Mouse (Mus musculus): ENCODE data around the gene Cyth3. TPM values are rescaled to one million over a fixed set of nuclear protein-coding genes. Genes with fewer than 3 reads are reported as not detected.

Gene Cyth3
- polyA plus RNA-seq, 1 experiment from 2014 or later, result 61.1 TPM

DNA sequence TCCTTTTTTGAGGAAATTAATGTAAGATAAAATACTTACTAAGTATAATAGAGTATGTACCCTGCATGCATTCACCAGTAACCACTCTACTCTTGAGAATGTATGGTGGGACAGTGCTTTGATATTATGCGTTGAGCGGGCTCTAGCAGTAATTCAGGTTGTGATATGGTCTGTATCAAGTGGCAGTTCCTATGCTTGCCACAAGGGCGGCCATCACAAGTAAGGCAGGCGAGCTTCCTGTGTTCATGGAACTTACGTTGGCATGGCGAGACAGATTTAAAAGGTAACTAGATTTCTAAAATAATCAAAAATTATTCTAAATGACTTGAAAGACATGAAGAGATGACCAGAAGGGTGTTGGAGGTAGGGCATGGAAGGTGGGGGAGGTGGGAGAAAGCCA lies 5.3 kb downstream of the Cyth3 start:
- Histone ChIP-seq H3K4me1 (peaks cover 43% of the 10 kb centered on the region), H3K36me3 (no peaks in the 10 kb centered on the region), H3K27me3 (no peaks in the 10 kb centered on the region), H3K4me3 (replicated peaks) (no peak overlapping the region), H3K9ac (no peak overlapping the region), H3K4me2 (replicated peaks) (no peak overlapping the region), H3K27ac (replicated peaks) (no peak overlapping the region), H3K9me3 (replicated peaks) (no peaks in the 10 kb centered on the region)
- 95% methylated on average over 6 of the region's 6 CpGs for WGBS
- no peak for ATAC-seq (ENCODE audit: insufficient number of reproducible peaks, low FRiP score, low TSS enrichment, low read depth)

DNA sequence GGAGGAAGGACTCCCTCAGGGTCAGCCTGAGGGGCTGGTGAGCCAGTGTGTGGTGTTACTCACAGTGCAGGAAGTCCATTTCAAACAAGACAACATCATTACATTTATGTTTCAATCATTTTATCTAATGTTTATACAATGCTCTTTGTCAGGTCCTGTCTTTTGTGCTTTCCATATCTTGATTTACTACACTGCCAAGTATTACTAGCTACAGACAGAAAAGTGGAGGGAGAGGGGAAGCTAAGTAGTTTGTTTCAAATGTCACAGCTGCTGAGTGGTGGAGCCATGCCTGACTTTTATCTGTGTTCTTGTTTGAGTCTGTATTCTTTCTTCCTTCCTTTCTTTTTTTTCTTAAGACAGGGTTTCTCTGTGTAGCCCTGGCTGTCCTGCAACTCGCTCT lies 5.7 kb downstream of the Cyth3 start:
- Histone ChIP-seq H3K27ac (replicated peaks) (no peak overlapping the region), H3K27me3 (no peaks in the 10 kb centered on the region), H3K4me1 (peaks cover 45% of the 10 kb centered on the region), H3K4me3 (replicated peaks) (no peak overlapping the region), H3K36me3 (no peaks in the 10 kb centered on the region), H3K4me2 (replicated peaks) (no peak overlapping the region), H3K9me3 (replicated peaks) (no peaks in the 10 kb centered on the region), H3K9ac (no peak overlapping the region)
- 92% methylated on average over 1 of the region's 1 CpGs for WGBS
- ATAC-seq (ENCODE audit: insufficient number of reproducible peaks, low FRiP score, low TSS enrichment, low read depth), result no peak

DNA sequence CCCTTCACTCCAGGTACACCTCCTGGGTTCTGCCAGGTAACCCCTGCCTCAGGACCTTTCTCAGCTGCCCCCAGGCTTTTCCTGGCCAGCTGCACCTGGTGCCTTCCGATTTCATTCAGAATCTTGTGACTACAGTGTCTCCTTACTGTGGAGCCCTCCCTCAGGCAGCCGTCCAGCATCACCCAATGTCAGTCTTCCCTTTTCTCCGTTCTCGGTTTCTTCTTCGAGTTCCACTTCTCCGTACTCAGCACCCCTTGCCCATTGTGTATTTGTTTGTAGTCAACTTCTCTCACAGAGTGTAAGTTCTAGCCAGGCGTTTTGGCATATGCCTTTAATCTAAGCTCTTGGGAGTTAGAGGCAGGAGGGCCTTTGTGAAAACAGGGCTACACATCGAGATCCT lies 7.4 kb downstream of the Cyth3 start:
- no peak for ATAC-seq (ENCODE audit: insufficient number of reproducible peaks, low FRiP score, low TSS enrichment, low read depth)

DNA sequence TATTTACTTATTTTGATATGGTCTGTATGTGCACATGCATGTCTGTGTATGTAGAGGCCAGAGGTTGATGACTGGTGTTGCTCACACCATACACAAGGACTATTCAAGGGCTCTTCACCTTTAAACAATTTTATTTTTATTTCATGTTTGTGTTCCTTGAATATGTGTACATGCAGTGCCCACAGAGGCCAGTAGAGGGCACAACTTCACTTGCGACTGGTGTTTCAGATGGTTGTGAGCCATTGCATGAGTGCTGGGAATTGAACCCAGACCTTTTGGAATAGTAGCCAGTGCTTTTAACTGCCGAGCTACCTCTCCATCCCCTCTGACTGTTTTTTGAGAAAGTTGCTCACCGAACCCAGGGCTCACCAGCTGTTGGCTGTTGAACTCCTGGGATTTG lies 8.0 kb downstream of the Cyth3 start:
- Histone ChIP-seq H3K27me3 (no peaks in the 10 kb centered on the region), H3K4me3 (replicated peaks) (no peak overlapping the region), H3K36me3 (no peaks in the 10 kb centered on the region), H3K9me3 (replicated peaks) (no peaks in the 10 kb centered on the region), H3K4me1 (peaks cover 51% of the 10 kb centered on the region), H3K4me2 (replicated peaks) (no peak overlapping the region), H3K9ac (no peak overlapping the region), H3K27ac (replicated peaks) (no peak overlapping the region)
- WGBS, result 96% methylated on average over 3 of the region's 3 CpGs
- no peak for ATAC-seq (ENCODE audit: insufficient number of reproducible peaks, low FRiP score, low TSS enrichment, low read depth)

More for the DNA sequence above, 7.4 kb downstream of the Cyth3 start:
- no peak overlapping the region for H3K27ac ChIP-seq (replicated peaks)
- no peaks in the 10 kb centered on the region for H3K27me3 ChIP-seq
- H3K4me2 ChIP-seq (replicated peaks), result no peak overlapping the region
- no peaks in the 10 kb centered on the region for H3K9me3 ChIP-seq (replicated peaks)
- no peaks in the 10 kb centered on the region for H3K36me3 ChIP-seq
- 81% methylated on average over 8 of the region's 8 CpGs for WGBS
- no peak overlapping the region for H3K9ac ChIP-seq
- H3K4me3 ChIP-seq (replicated peaks), result no peak overlapping the region
- peaks cover 45% of the 10 kb centered on the region for H3K4me1 ChIP-seq

DNA sequence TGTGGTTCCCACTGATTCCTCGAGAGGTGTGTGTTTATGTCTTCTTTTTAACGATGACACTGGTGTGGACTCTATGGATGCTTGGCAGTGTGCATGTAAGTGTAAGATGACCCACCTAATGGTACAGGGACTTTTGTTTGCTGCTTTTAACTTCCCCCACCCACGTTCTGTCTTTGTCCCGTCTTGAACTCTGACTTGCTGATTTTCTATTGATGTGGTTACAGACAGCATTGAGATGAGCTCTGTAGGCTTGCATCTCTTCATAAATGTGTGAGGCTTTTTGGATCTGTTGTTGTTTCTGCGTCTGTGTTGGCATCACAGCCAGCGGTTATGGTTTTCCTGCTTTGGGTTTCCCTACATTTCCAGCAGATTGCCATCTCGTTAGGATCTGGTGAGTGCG lies 8.5 kb downstream of the Cyth3 start:
- ATAC-seq (ENCODE audit: insufficient number of reproducible peaks, low FRiP score, low TSS enrichment, low read depth), result no peak
- no peak overlapping the region for H3K27ac ChIP-seq (replicated peaks)
- WGBS, result 74% methylated on average over 8 of the region's 8 CpGs
- H3K4me3 ChIP-seq (replicated peaks), result no peak overlapping the region
- no peaks in the 10 kb centered on the region for H3K36me3 ChIP-seq
- H3K4me2 ChIP-seq (replicated peaks), result no peak overlapping the region
- no peaks in the 10 kb centered on the region for H3K27me3 ChIP-seq
- no peak overlapping the region for H3K9ac ChIP-seq
- H3K4me1 ChIP-seq, result peaks cover 52% of the 10 kb centered on the region
- no peaks in the 10 kb centered on the region for H3K9me3 ChIP-seq (replicated peaks)

DNA sequence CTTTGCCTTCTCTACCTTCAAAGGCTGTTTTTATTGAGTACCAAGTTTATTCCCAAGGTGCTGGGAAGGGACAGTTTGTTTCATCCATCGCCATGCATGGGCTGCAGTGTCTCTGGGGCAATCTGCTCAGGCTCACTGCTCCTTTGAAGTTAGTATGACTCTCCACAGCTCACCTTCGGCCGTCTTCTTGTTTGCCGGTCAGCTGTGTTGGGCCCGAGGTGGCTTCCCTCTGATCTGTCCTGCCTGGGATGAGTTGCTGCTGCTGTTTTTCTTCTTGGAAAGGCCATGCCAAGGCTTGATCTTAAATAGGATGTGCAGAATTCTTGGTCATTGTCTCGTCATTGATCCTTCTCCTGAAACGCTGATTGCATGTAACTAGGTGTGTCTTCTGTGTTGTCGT lies 9.3 kb downstream of the Cyth3 start:
- 80% methylated on average over 8 of the region's 8 CpGs for WGBS
- Histone ChIP-seq H3K4me3 (replicated peaks) (no peak overlapping the region), H3K4me2 (replicated peaks) (no peak overlapping the region), H3K4me1 (peaks cover 51% of the 10 kb centered on the region), H3K27me3 (no peaks in the 10 kb centered on the region), H3K36me3 (no peaks in the 10 kb centered on the region), H3K9me3 (replicated peaks) (no peaks in the 10 kb centered on the region), H3K27ac (replicated peaks) (no peak overlapping the region), H3K9ac (no peak overlapping the region)
- ATAC-seq (ENCODE audit: insufficient number of reproducible peaks, low FRiP score, low TSS enrichment, low read depth), result no peak

DNA sequence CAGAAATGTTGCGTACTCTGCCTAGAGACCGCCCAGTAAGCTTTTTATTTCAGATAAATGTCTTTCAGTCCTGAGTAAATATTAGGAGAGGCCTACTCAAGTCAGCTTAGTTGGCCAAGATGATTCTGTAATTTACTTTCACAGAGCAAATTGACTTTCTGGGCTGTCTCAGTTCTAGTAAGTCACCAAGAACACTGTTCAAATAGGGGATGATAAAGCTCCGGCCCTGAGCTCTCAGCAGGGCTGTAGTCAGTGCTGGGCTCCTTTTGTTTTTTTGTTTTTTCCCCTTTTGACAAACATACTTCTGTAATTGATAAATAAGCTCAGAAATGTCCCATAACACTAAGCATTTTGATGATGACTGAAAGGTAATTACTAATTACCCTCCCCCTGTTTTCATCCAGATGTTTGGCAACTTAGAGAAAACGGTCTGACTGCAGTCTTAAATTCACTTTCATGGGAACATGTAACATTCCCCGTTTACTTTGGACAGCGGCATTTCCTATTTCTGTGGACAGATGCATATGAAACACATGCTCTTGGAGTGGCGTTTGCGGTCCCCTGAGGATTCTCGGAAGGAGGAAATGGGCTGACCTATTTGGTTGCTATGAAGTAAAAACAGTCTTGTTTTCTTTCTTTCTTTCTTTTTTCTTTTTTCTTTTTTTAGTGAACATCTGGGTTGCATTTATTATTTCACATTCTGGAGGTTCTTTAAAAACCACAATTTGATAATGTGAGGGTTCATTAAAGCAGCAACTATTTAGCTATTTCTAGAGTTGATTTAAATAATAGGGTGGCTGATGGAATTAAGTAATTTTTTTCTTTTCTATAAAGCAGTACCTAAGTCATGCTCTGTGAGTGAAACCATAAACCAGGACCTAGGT lies 10.7 kb downstream of the Cyth3 start:
- Histone ChIP-seq H3K4me1 (peaks cover 56% of the 10 kb centered on the region), H3K4me3 (replicated peaks) (no peak overlapping the region), H3K9me3 (replicated peaks) (no peaks in the 10 kb centered on the region), H3K27me3 (no peaks in the 10 kb centered on the region), H3K4me2 (replicated peaks) (no peak overlapping the region), H3K9ac (no peak overlapping the region), H3K27ac (replicated peaks) (peak overlapping the region; percentile 85), H3K36me3 (no peaks in the 10 kb centered on the region)
- ATAC-seq (ENCODE audit: insufficient number of reproducible peaks, low FRiP score, low TSS enrichment, low read depth), result no peak
- WGBS, result 31% methylated on average over 9 of the region's 9 CpGs

DNA sequence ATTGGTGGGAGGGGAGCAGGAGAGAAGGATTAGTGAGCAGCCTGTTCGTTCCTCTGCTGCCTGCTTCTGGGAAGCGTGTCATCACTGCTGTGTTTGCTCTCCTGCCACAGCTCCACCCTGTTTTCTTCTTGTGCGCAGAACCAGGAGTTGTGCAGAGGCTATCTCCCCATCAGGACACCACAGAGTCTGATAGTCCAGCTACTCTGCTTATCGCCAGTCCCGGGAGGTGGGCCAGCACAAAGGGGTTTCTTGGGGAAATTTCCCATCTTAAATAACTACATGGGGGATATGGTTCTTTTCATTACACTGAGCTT lies 11.3 kb downstream of the Cyth3 start:
- WGBS, result 20% methylated on average over 5 of the region's 5 CpGs
- Histone ChIP-seq H3K4me2 (replicated peaks) (peak overlapping the region; percentile 35), H3K9ac (no peak overlapping the region), H3K4me3 (replicated peaks) (no peak overlapping the region), H3K36me3 (no peaks in the 10 kb centered on the region), H3K27me3 (no peaks in the 10 kb centered on the region), H3K27ac (replicated peaks) (peak overlapping the region; percentile 85), H3K9me3 (replicated peaks) (no peaks in the 10 kb centered on the region), H3K4me1 (peaks cover 62% of the 10 kb centered on the region)
- ATAC-seq (ENCODE audit: insufficient number of reproducible peaks, low FRiP score, low TSS enrichment, low read depth), result no peak; the same call in 1 of the 2 replicates

DNA sequence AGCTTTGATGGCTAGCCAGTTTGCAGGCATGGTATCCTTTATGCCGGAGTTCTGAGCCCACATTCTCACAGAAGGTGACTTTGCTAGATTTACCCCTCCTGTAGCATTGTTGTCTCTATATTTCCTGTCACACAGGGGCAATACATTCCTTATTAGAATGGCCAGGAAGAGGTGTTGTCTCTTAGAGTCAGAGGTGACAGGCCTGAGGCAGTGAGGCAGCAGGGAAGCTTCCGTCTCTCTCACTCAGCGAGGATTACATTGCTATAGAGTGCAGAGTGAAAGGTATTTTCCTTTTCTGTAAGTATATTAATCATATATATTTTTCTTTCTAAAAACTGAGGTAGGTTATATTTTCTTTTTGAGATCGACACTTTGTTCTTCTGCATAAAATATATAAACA lies 11.6 kb downstream of the Cyth3 start:
- 56% methylated on average over 4 of the region's 4 CpGs for WGBS
- H3K4me1 ChIP-seq, result peaks cover 66% of the 10 kb centered on the region

DNA sequence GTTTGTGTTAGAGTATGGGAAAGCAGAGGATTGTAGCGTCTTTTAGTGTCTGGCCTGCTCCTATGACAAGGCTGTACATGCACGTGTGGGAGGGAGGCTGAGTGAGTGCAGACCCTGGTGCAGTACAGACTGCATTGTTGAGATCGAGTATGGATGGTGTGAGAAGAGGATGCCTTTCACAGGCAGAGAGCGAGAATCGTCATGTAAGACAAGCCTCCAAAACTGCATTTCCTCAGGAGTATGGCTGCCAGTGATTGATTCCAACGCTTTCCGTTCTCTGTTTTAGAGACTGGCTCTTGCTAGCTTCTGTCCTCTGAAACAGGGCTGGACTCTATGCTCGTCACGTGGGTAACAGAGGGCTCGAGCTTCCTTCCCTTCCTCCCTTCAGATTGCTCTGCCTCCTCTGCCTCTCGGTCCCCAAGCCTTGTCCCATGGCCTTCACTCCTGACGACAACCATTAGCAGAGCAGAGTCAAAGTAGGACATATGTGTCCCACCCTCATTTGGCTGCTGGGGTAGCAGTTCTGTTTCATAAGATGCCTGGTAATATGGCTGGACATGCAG lies 12.4 kb downstream of the Cyth3 start:
- Histone ChIP-seq H3K4me3 (replicated peaks) (no peak overlapping the region), H3K27ac (replicated peaks) (0 out of 2 replicates have a peak overlapping the region, but pooled peaks have one; percentile 12), H3K36me3 (no peaks in the 10 kb centered on the region), H3K27me3 (no peaks in the 10 kb centered on the region), H3K9ac (no peak overlapping the region), H3K4me2 (replicated peaks) (no peak overlapping the region), H3K4me1 (peaks cover 71% of the 10 kb centered on the region), H3K9me3 (replicated peaks) (no peaks in the 10 kb centered on the region)
- ATAC-seq (ENCODE audit: insufficient number of reproducible peaks, low FRiP score, low TSS enrichment, low read depth), result no peak
- WGBS, result 28% methylated on average over 12 of the region's 12 CpGs

More for the DNA sequence above, 11.6 kb downstream of the Cyth3 start:
- H3K9ac ChIP-seq, result no peak overlapping the region
- peak overlapping the region; percentile 35 for H3K4me2 ChIP-seq (replicated peaks)
- no peaks in the 10 kb centered on the region for H3K36me3 ChIP-seq
- no peak for ATAC-seq (ENCODE audit: insufficient number of reproducible peaks, low FRiP score, low TSS enrichment, low read depth)
- no peak overlapping the region for H3K4me3 ChIP-seq (replicated peaks)
- H3K9me3 ChIP-seq (replicated peaks), result no peaks in the 10 kb centered on the region
- no peaks in the 10 kb centered on the region for H3K27me3 ChIP-seq
- H3K27ac ChIP-seq (replicated peaks), result peak overlapping the region; percentile 85

DNA sequence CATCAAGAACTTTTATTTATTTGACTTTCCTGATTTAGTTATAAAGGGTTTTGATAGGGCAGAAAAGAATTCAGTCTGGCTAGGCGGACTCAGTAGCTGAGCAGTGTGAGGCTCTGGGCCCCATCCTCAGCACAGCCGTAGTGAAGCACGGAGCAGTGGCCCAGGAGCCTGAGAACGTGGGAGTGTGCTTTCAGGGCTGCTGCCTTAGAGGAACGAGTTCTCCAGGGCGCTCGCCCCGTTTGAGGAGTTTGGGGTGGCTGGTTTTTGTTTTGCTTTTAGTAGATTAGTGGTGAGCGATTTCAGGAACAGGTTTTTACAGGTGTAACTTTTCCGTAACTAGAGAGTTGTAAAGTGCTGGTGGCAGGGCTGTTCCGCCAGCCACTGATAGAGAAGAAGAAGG lies 13.1 kb downstream of the Cyth3 start:
- Histone ChIP-seq H3K36me3 (no peaks in the 10 kb centered on the region), H3K9me3 (replicated peaks) (no peaks in the 10 kb centered on the region), H3K4me2 (replicated peaks) (no peak overlapping the region), H3K4me3 (replicated peaks) (no peak overlapping the region), H3K27ac (replicated peaks) (no peak overlapping the region), H3K9ac (no peak overlapping the region), H3K4me1 (peaks cover 77% of the 10 kb centered on the region), H3K27me3 (no peaks in the 10 kb centered on the region)
- 47% methylated on average over 11 of the region's 11 CpGs for WGBS
- ATAC-seq (ENCODE audit: insufficient number of reproducible peaks, low FRiP score, low TSS enrichment, low read depth), result no peak

DNA sequence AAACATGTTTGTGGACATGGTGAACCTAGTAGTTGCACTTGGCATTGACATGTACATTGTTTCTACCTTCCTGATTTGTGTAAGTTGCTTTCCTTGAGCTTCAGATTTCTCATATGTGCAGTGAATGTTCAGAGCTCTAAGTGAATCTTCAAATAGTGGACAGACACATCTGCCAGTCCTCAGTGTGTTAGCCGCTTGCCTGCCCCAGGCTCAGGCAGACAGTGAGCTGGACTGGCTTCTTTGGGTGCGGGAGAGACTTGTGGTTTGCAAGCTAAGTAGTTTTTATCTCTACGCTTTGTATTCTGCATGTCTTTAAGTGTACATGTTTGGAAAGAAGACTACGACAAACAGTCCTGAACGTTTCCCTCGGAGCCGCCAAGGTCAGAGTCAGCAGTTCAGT lies 13.9 kb downstream of the Cyth3 start:
- ATAC-seq (ENCODE audit: insufficient number of reproducible peaks, low FRiP score, low TSS enrichment, low read depth), result no peak
- Histone ChIP-seq H3K27me3 (no peaks in the 10 kb centered on the region), H3K36me3 (no peaks in the 10 kb centered on the region), H3K4me1 (peaks cover 84% of the 10 kb centered on the region), H3K9me3 (replicated peaks) (no peaks in the 10 kb centered on the region), H3K4me2 (replicated peaks) (no peak overlapping the region), H3K4me3 (replicated peaks) (no peak overlapping the region), H3K27ac (replicated peaks) (peak overlapping the region; percentile 22; the same call in 1 of the 2 replicates), H3K9ac (no peak overlapping the region)
- 60% methylated on average over 7 of the region's 7 CpGs for WGBS

Data from embryonic facial prominence, embryonic 15.5 days (tissue).